Mouse (Mus musculus) bone marrow macrophage, adult 2 months (primary cell): ENCODE data around the gene Serpina6.

ENCODE experiments used
- CTCF ChIP-seq: IDR thresholded peaks from 2 replicates; pipeline ENCODE4 v1.5.1; 2012; ENCODE audit warnings: low read depth, mild to moderate bottlenecking, low read length, moderate library complexity
- POLR2A ChIP-seq: IDR thresholded peaks from 2 replicates; pipeline ENCODE4 v1.6.1; 2012; ENCODE audit warnings: mild to moderate bottlenecking, low read depth, low read length, borderline replicate concordance

DNA sequence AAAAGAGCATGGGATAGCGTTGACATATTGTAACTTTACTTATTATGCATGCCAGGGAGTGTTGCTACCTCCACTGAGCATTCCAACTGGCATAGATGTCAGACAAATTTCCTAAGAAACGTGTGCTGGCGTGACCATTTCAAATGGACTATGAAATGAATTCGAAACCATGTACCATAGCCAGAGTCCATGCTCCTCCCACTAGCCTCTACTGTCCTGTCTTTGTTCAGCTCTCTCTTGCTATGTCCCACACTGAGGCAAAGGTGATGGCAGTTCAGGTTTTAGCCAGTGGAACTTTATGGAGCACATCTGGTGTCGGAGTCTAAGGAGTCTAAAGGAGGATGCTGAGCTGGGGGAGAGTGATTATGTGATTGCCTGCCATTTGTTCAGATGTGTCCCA lies 3.1 kb upstream of the Serpina6 start:
- TF ChIP-seq CTCF (no peak), POLR2A (no peak)
